Mouse (Mus musculus) myocyte (in vitro differentiated cells): ENCODE data around the gene Fam222a. TPM values are rescaled to one million over a fixed set of nuclear protein-coding genes. Genes with fewer than 3 reads are reported as not detected.

Source experiments
- H3K27me3 ChIP-seq: one replicate; pipeline ENCODE4 v1.6.1; 2011; ENCODE audit not compliant: control insufficient read depth, insufficient read depth, insufficient read length
- H3K36me3 ChIP-seq: one replicate; pipeline ENCODE4 v1.6.1; 2011; ENCODE audit not compliant: control insufficient read depth, insufficient read depth
- H3K4me2 ChIP-seq: one replicate; pipeline ENCODE4 v1.6.1; 2011; ENCODE audit warnings: low read depth, control low read depth
- H3K4me3 ChIP-seq: one replicate; pipeline ENCODE4 v1.5.1; 2011; ENCODE audit warnings: mild to moderate bottlenecking, control low read depth, moderate library complexity
- H3K79me2 ChIP-seq: one replicate; pipeline ENCODE4 v1.6.1; 2011; ENCODE audit not compliant: control insufficient read depth, insufficient read depth
- H3ac ChIP-seq: one replicate; pipeline ENCODE4 v1.6.1; 2011; ENCODE audit not compliant: control insufficient read depth, insufficient read length
- CEBPB ChIP-seq: IDR thresholded peaks from 2 replicates; pipeline ENCODE4 v1.6.1; 2011; ENCODE audit warnings: mild to moderate bottlenecking, moderate library complexity; ENCODE audit not compliant: poor library complexity, insufficient read depth, severe bottlenecking
- E2F4 ChIP-seq: IDR thresholded peaks from one replicate; pipeline ENCODE4 v1.6.1; 2011; ENCODE audit warnings: mild to moderate bottlenecking, control low read depth, moderate library complexity; ENCODE audit not compliant: insufficient read depth
- MAX ChIP-seq: IDR thresholded peaks from one replicate; pipeline ENCODE4 v1.6.1; 2011; ENCODE audit warnings: low read depth, mild to moderate bottlenecking, control low read depth
- MYOD1 ChIP-seq, 3 experiments: IDR thresholded peaks; one replicate each; pipeline ENCODE4 v1.6.1; 2011; ENCODE audit warnings: control low read depth in 2 of 3, low read depth in 2 of 3, mild to moderate bottlenecking in 2 of 3, moderate library complexity in 1 of 3; ENCODE audit not compliant: insufficient read length in 2 of 3, control insufficient read depth in 1 of 3
- MYOG ChIP-seq, 3 experiments: IDR thresholded peaks; one replicate each; pipeline ENCODE4 v1.6.1; 2011; ENCODE audit warnings: control low read depth in 2 of 3, low read depth in 2 of 3, mild to moderate bottlenecking in 2 of 3; ENCODE audit not compliant: insufficient read length in 2 of 3, control insufficient read depth in 1 of 3, insufficient read depth in 1 of 3
- POLR2A ChIP-seq: IDR thresholded peaks from one replicate; pipeline ENCODE4 v1.6.1; 2011; ENCODE audit warnings: low read depth, mild to moderate bottlenecking, control low read depth, moderate library complexity; ENCODE audit not compliant: insufficient read length
- POLR2AphosphoS2 ChIP-seq: IDR thresholded peaks from one replicate; pipeline ENCODE4 v1.6.1; 2011; ENCODE audit warnings: low read depth, control low read depth; ENCODE audit not compliant: insufficient read length
- REST ChIP-seq: IDR thresholded peaks from one replicate; pipeline ENCODE4 v1.6.1; 2011; ENCODE audit warnings: mild to moderate bottlenecking, control low read depth, moderate library complexity; ENCODE audit not compliant: insufficient read depth, insufficient read length
- SRF ChIP-seq: IDR thresholded peaks from one replicate; pipeline ENCODE4 v1.6.1; 2011; ENCODE audit warnings: low read depth; ENCODE audit not compliant: control insufficient read depth, insufficient read length
- TCF12 ChIP-seq: IDR thresholded peaks from one replicate; pipeline ENCODE4 v1.6.1; 2011; ENCODE audit warnings: mild to moderate bottlenecking, control low read depth; ENCODE audit not compliant: poor library complexity, insufficient read depth, severe bottlenecking
- TCF3 ChIP-seq: IDR thresholded peaks from one replicate; pipeline ENCODE4 v1.6.1; 2011; ENCODE audit warnings: low read depth, control low read depth; ENCODE audit not compliant: insufficient read length
- USF1 ChIP-seq: IDR thresholded peaks from one replicate; pipeline ENCODE4 v1.6.1; 2011; ENCODE audit warnings: low read depth, mild to moderate bottlenecking, control low read depth, moderate library complexity
- polyA plus RNA-seq: library from polyadenylated mRNA; unstranded; fragments of >200 nt; fragmentation: generic; extraction: Trizol; gene quantifications from one replicate; pipeline ENCODE4 v1.2.1, GENCODE M21; 2012; ENCODE audit warnings: missing spikeins

Gene Fam222a
- polyA plus RNA-seq, 1 experiment = 0.02 TPM

DNA sequence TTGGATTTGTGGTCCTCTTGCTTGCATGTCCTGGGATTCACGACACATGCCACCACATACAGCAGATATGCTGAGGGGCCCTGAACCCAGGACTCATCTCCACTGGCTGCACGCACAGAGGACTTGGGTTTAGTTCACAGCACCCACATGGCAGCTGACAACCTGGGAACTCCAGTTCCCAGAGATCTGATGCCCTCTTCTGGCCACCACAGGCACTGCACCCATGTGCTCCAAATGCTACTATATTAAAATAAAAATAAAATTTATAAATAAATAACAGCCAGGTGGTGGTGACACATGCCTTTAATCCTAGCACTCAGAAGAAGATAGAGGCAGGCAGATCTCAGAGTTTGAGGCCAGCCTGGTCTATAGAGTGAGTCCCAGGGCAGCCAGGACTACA lies 12.4 kb upstream of the Fam222a start:
- no peak overlapping the region for H3K4me2 ChIP-seq
- H3ac ChIP-seq = no peak overlapping the region
- no peaks in the 10 kb centered on the region for H3K79me2 ChIP-seq
- H3K36me3 ChIP-seq = no peaks in the 10 kb centered on the region
- TF ChIP-seq POLR2AphosphoS2 (no peak), TCF3 (no peak), REST (no peak), MYOD1 (IDR thresholded peaks at IDR 0.05; ENCODE audit: control insufficient read depth in 1 of 3, insufficient read length in 2 of 3, low read depth in 2 of 3) (no peak), USF1 (no peak)
- H3K27me3 ChIP-seq = peaks cover 39% of the 10 kb centered on the region
- no peak overlapping the region for H3K4me3 ChIP-seq

DNA sequence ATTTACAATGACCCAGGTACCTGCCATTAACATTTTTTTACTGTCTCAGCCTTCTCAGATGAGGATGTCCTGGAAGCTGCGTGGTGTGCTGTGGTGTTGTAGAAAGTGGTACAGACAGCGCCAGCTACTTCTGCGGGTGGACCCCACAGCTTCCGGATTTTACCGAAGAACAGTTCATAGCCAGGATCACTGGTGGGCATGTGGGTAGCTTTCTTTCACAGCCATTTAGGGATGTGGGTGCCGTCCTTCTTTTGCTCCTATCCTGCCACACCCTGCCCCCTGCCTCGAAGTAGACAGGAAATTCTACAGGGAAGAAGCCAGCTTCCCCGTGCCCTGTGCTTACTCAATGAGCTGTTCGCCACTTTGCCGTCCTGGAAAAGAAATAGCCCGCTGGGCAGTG lies 11.7 kb upstream of the Fam222a start:
- Histone ChIP-seq H3K4me3 (no peak overlapping the region), H3K79me2 (no peaks in the 10 kb centered on the region), H3ac (no peak overlapping the region), H3K27me3 (peaks cover 32% of the 10 kb centered on the region), H3K4me2 (no peak overlapping the region), H3K36me3 (no peaks in the 10 kb centered on the region)
- TF ChIP-seq TCF3 = no peak
- TF ChIP-seq MYOD1 (IDR thresholded peaks at IDR 0.05; ENCODE audit: control insufficient read depth in 1 of 3, insufficient read length in 2 of 3, low read depth in 2 of 3) = no peak
- TF ChIP-seq CEBPB = no peak
- TF ChIP-seq MYOG (IDR thresholded peaks at IDR 0.05; ENCODE audit: control insufficient read depth in 1 of 3, insufficient read depth in 1 of 3, insufficient read length in 2 of 3, low read depth in 2 of 3) = no peak
- TF ChIP-seq TCF12 = no peak
- no peak for TF ChIP-seq USF1

DNA sequence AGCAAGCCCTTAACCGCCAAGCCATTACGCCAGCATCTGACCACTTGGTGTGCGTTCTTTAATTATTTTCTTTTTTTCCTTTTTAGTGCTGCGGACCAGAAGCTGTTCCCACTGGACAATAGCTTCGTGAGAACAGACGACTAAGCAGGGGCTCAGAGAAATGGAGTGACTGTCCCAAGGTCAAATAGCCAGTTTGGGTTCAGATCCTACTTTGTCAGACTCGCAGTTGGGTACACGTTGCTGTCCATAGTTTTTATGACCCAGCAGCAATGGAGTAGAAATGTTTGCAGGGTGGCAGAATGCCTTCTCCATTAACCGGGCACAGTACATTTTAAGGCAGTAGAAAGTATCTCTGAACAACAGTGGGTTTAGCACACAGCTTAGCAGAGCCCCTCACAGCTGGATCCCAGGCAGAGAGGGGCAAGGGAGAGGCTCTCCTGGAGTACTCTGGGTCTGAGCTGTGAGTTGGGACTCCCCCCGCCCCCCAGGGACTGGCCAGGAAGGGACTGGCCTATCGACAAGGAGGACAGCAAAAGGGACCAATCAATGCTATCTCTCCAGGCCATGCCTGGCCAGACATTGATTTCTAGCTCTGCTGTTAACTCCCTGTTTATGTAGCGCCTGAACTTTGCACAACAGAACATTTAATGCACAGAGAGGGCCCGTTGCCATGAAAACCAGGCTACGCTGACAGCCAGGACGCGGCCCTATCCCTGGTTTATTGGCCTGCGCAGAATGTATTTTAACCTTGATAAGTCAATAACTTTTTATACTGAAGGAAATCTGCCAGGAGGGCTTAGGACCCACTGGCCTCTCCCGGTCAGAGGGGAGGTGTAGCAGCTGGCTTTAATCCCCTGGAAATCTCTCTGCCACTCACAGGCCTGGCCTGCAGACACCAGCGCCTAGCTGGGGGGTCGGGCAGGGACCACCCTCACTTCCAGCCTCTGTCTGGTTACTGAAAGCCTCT lies 9.8 kb upstream of the Fam222a start:
- no peak overlapping the region for H3ac ChIP-seq
- no peak overlapping the region for H3K4me2 ChIP-seq
- no peaks in the 10 kb centered on the region for H3K36me3 ChIP-seq
- TF ChIP-seq SRF = no peak
- no peak for TF ChIP-seq E2F4
- TF ChIP-seq MAX = no peak
- TF ChIP-seq REST = no peak
- TF ChIP-seq MYOD1 (IDR thresholded peaks at IDR 0.05; ENCODE audit: control insufficient read depth in 1 of 3, insufficient read length in 2 of 3, low read depth in 2 of 3) = no peak
- no peak for TF ChIP-seq MYOG (IDR thresholded peaks at IDR 0.05; ENCODE audit: control insufficient read depth in 1 of 3, insufficient read depth in 1 of 3, insufficient read length in 2 of 3, low read depth in 2 of 3)
- no peak for TF ChIP-seq CEBPB
- no peak for TF ChIP-seq POLR2A
- TF ChIP-seq TCF12 = no peak
- no peaks in the 10 kb centered on the region for H3K79me2 ChIP-seq
- no peak overlapping the region for H3K4me3 ChIP-seq
- H3K27me3 ChIP-seq = peaks cover 14% of the 10 kb centered on the region

DNA sequence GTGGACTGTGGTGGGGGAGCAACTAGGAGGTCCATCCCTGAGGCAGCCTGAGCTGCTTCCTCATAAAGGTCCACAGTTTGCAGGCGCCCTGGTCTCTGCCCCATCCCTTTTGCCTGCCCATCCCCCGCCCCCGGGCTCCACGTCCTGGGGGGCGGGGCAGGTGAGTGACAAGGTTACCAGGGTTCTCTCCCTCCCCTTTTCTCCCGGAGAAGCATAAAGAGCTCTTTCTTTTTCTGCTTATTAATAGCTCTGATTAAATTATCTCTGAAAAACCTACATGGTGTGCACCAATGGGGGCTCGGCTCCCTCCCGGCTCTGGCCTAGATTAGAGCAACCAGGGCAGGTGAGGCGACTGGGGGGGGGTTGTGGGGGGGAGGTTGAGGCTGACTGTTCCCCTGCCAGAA lies 7.3 kb upstream of the Fam222a start:
- Histone ChIP-seq H3K79me2 (no peaks in the 10 kb centered on the region), H3K36me3 (no peaks in the 10 kb centered on the region), H3K4me2 (no peak overlapping the region), H3ac (no peak overlapping the region), H3K4me3 (no peak overlapping the region), H3K27me3 (peaks cover 16% of the 10 kb centered on the region)
- TF ChIP-seq USF1 = no peak
- TF ChIP-seq REST = no peak
- no peak for TF ChIP-seq MYOG (IDR thresholded peaks at IDR 0.05; ENCODE audit: control insufficient read depth in 1 of 3, insufficient read depth in 1 of 3, insufficient read length in 2 of 3, low read depth in 2 of 3)
- no peak for TF ChIP-seq SRF
- TF ChIP-seq E2F4 = no peak
- no peak for TF ChIP-seq MYOD1 (IDR thresholded peaks at IDR 0.05; ENCODE audit: control insufficient read depth in 1 of 3, insufficient read length in 2 of 3, low read depth in 2 of 3)
- TF ChIP-seq TCF12 = no peak
- TF ChIP-seq CEBPB = no peak
- no peak for TF ChIP-seq TCF3
- no peak for TF ChIP-seq POLR2AphosphoS2
- TF ChIP-seq POLR2A = no peak
- no peak for TF ChIP-seq MAX

DNA sequence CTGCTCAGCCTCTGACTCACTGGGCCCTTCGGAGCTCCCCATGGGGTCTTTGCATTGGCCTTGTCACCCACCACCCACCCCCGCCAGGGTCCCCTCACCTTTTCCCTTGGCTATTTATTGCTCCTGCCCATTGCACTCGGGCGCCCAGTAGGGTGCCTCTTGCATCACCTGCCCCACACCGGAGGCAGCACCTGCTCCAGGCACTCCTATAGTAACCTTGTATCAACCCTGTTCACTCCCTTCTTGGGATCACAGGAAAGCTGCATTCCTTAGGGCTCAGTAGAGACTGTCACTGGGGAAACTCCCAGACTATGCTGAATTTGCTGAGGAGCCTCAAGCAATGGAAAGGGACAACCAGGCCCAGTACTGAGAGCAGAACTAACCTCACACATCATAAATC lies 6.9 kb upstream of the Fam222a start:
- H3ac ChIP-seq = no peak overlapping the region
- H3K4me2 ChIP-seq = no peak overlapping the region
- H3K4me3 ChIP-seq = no peak overlapping the region
- peaks cover 18% of the 10 kb centered on the region for H3K27me3 ChIP-seq
- no peaks in the 10 kb centered on the region for H3K79me2 ChIP-seq
- H3K36me3 ChIP-seq = no peaks in the 10 kb centered on the region
- TF ChIP-seq CEBPB (no peak), SRF (no peak), MYOD1 (IDR thresholded peaks at IDR 0.05; ENCODE audit: control insufficient read depth in 1 of 3, insufficient read length in 2 of 3, low read depth in 2 of 3) (no peak), POLR2AphosphoS2 (no peak), TCF3 (no peak), E2F4 (no peak), USF1 (no peak), MAX (no peak), MYOG (IDR thresholded peaks at IDR 0.05; ENCODE audit: control insufficient read depth in 1 of 3, insufficient read depth in 1 of 3, insufficient read length in 2 of 3, low read depth in 2 of 3) (no peak), TCF12 (no peak), POLR2A (no peak), REST (no peak)
